Mouse (Mus musculus): ENCODE results near the gene Ppm1d. TPM values are rescaled to one million over a fixed set of nuclear protein-coding genes. Genes with fewer than 3 reads are reported as not detected.

Ppm1d gene
- polyA plus RNA-seq, 1 experiment from 2014 or later: 27.9 TPM

DNA sequence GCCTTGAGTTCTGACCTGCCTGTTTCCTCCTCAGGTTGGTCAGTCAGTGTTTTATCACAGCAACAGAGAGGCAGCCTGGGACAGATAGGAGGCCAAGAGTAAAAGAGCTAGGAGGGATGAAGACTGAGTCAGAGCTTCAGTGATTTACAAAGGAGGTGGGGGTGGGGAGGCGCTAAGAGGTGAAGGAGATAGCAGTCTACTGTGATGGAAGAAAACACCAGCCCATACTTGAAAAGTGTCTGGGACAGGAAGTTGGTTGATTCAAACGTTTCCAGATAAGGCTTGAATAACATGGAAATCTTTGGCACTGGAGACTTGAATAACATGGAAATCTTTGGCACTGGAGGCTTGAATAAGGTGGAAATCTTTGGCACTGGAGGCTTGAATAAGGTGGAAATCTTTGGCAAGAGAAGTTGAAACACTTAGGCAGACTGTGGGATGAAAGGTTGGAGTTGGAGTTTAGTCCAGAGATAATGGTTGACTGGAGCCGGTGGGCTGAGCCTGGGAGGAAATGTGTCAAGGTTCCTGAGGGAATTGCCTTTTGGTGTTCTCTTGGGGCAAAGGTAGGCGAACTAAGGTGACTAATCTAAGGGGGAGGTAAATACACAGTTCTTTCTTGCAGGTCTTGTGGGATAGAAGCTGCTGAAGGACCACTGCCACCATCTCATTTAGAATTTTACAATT lies 4.3 kb upstream of the Ppm1d start:
- ATAC-seq (ENCODE audit: low FRiP score): no peak
- H3K4me3 ChIP-seq: no peak overlapping the region
- H3K36me3 ChIP-seq: no peaks in the 10 kb centered on the region
- H3K9ac ChIP-seq: no peak overlapping the region
- H3K9me3 ChIP-seq (replicated peaks): no peaks in the 10 kb centered on the region
- H3K27me3 ChIP-seq: no peaks in the 10 kb centered on the region; the same call in 1 of the 2 replicates
- no peak overlapping the region for H3K4me2 ChIP-seq (replicated peaks)
- H3K4me1 ChIP-seq: peaks cover 6% of the 10 kb centered on the region; the same call in 1 of the 2 replicates
- no peak overlapping the region for H3K27ac ChIP-seq
- WGBS: 65% methylated on average over 4 of the region's 4 CpGs

- peaks cover 20% of the 10 kb centered on the region for H3K4me1 ChIP-seq
- no peak for ATAC-seq (ENCODE audit: low FRiP score)
- H3K27ac ChIP-seq: no peak overlapping the region
- no peaks in the 10 kb centered on the region for H3K9me3 ChIP-seq (replicated peaks)
- no peaks in the 10 kb centered on the region; the same call in 1 of the 2 replicates for H3K27me3 ChIP-seq
- no peak overlapping the region for H3K9ac ChIP-seq
- no peak overlapping the region for H3K4me3 ChIP-seq
- 79% methylated on average over 2 of the region's 2 CpGs for WGBS
- no peak overlapping the region for H3K4me2 ChIP-seq (replicated peaks)
- no peaks in the 10 kb centered on the region for H3K36me3 ChIP-seq
These were observed 2.2 kb upstream of the Ppm1d start for GRCm38 (mm10) chr11:85308799-85309198.

DNA sequence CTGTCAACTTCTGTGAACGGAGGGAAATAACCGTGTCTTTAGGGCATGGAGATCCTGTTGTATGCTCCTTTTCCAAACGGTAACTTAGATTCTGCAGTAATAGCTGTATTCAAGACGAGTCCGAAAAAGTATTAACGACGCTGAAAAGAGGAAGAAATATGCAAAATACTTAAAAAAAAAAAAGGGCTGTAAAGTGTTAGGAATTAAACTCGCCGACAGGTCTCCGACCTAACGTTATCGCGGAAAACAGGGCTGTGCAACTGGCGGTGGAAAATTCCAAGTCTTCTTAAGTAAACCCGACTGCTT lies 684 bp upstream of the Ppm1d start:
- no peak for ATAC-seq (ENCODE audit: low FRiP score)
- H3K4me2 ChIP-seq (replicated peaks): peak overlapping the region; percentile 94
- 2% methylated on average over 15 of the region's 15 CpGs for WGBS
- H3K27ac ChIP-seq: peak overlapping the region; percentile 76; the same call in 1 of the 2 replicates
- H3K27me3 ChIP-seq: no peaks in the 10 kb centered on the region; the same call in 1 of the 2 replicates
- no peaks in the 10 kb centered on the region for H3K9me3 ChIP-seq (replicated peaks)
- peak overlapping the region; percentile 69 for H3K9ac ChIP-seq
- peaks cover 10% of the 10 kb centered on the region for H3K36me3 ChIP-seq
- peaks cover 21% of the 10 kb centered on the region for H3K4me1 ChIP-seq
- peak overlapping the region; percentile 96 for H3K4me3 ChIP-seq

GRCm38 (mm10) chr11:85311645-85312490 lies 824 bp downstream of the Ppm1d start:
- H3K9ac ChIP-seq: peak overlapping the region; percentile 92
- WGBS: under 1% methylated on average over 54 of the region's 56 CpGs
- no peak; the same call in none of the 2 replicates for ATAC-seq (ENCODE audit: low FRiP score)

GRCm38 (mm10) chr11:85312818-85313217 lies 1.8 kb downstream of the Ppm1d start:
- H3K27me3 ChIP-seq: no peaks in the 10 kb centered on the region; the same call in 1 of the 2 replicates
- no peak for ATAC-seq (ENCODE audit: low FRiP score)

More at GRCm38 (mm10) chr11:85311645-85312490, 824 bp downstream of the Ppm1d start:
- Histone ChIP-seq H3K4me2 (replicated peaks) (peak overlapping the region; percentile 69), H3K9me3 (replicated peaks) (no peaks in the 10 kb centered on the region), H3K36me3 (peaks cover 10% of the 10 kb centered on the region), H3K27ac (peak overlapping the region; percentile 94), H3K4me1 (peaks cover 21% of the 10 kb centered on the region), H3K27me3 (no peaks in the 10 kb centered on the region; the same call in 1 of the 2 replicates), H3K4me3 (peak overlapping the region; percentile 96)

DNA sequence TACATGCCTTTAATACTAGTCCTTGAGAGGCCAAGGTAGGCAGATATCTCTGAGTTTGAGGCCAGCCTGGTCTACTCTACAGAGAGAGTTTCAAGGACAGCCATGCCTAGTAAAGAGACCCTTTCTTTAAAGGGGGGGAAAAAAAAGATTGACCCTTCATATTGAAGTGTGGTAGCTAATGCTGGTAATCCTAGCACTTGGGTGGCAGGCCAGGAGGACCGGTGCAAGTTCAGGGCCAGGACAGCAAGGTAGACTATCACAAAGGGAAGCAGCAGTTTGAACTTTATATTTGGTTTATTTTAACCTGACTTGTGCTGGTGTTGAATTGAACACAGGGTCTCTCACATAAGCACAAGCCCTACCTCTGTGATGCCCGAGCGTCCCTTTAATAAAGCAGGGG lies 2.3 kb downstream of the Ppm1d start:
- ATAC-seq (ENCODE audit: low FRiP score): no peak
- whole genome bisulfite sequencing: 86% methylated on average over 3 of the region's 3 CpGs
- Histone ChIP-seq H3K27ac (no peak overlapping the region), H3K9me3 (replicated peaks) (no peaks in the 10 kb centered on the region), H3K36me3 (peaks cover 10% of the 10 kb centered on the region), H3K4me2 (replicated peaks) (peak overlapping the region; percentile 69), H3K27me3 (no peaks in the 10 kb centered on the region; the same call in 1 of the 2 replicates), H3K9ac (peak overlapping the region; percentile 43; the same call in 1 of the 2 replicates), H3K4me1 (peaks cover 21% of the 10 kb centered on the region), H3K4me3 (peak overlapping the region; percentile 96)

More at GRCm38 (mm10) chr11:85312818-85313217, 1.8 kb downstream of the Ppm1d start:
- peaks cover 21% of the 10 kb centered on the region for H3K4me1 ChIP-seq
- peak overlapping the region; percentile 92; the same call in 1 of the 2 replicates for H3K9ac ChIP-seq
- H3K27ac ChIP-seq: no peak overlapping the region
- H3K4me2 ChIP-seq (replicated peaks): peak overlapping the region; percentile 69
- H3K4me3 ChIP-seq: peak overlapping the region; percentile 96
- no peaks in the 10 kb centered on the region for H3K9me3 ChIP-seq (replicated peaks)
- H3K36me3 ChIP-seq: peaks cover 10% of the 10 kb centered on the region
- 29% methylated on average over 2 of the region's 2 CpGs for WGBS

- H3K4me3 ChIP-seq: no peak overlapping the region
- no peak overlapping the region for H3K27ac ChIP-seq
- peaks cover 11% of the 10 kb centered on the region; the same call in 1 of the 2 replicates for H3K36me3 ChIP-seq
- WGBS: 82% methylated on average over 9 of the region's 9 CpGs
- ATAC-seq (ENCODE audit: low FRiP score): no peak
- H3K27me3 ChIP-seq: no peaks in the 10 kb centered on the region
- H3K4me2 ChIP-seq (replicated peaks): no peak overlapping the region
- no peaks in the 10 kb centered on the region for H3K4me1 ChIP-seq
- no peak overlapping the region for H3K9ac ChIP-seq
- H3K9me3 ChIP-seq (replicated peaks): no peaks in the 10 kb centered on the region
These were observed 12.7 kb downstream of the Ppm1d start for GRCm38 (mm10) chr11:85323567-85324330.

- Histone ChIP-seq H3K36me3 (peaks cover 30% of the 10 kb centered on the region), H3K4me3 (no peak overlapping the region), H3K9ac (no peak overlapping the region), H3K27me3 (no peaks in the 10 kb centered on the region), H3K4me2 (replicated peaks) (no peak overlapping the region), H3K27ac (no peak overlapping the region), H3K9me3 (replicated peaks) (no peaks in the 10 kb centered on the region), H3K4me1 (no peaks in the 10 kb centered on the region)
- ATAC-seq (ENCODE audit: low FRiP score): no peak
- 93% methylated on average over 3 of the region's 3 CpGs for WGBS
These were observed 17.7 kb downstream of the Ppm1d start for GRCm38 (mm10) chr11:85328717-85329116.

DNA sequence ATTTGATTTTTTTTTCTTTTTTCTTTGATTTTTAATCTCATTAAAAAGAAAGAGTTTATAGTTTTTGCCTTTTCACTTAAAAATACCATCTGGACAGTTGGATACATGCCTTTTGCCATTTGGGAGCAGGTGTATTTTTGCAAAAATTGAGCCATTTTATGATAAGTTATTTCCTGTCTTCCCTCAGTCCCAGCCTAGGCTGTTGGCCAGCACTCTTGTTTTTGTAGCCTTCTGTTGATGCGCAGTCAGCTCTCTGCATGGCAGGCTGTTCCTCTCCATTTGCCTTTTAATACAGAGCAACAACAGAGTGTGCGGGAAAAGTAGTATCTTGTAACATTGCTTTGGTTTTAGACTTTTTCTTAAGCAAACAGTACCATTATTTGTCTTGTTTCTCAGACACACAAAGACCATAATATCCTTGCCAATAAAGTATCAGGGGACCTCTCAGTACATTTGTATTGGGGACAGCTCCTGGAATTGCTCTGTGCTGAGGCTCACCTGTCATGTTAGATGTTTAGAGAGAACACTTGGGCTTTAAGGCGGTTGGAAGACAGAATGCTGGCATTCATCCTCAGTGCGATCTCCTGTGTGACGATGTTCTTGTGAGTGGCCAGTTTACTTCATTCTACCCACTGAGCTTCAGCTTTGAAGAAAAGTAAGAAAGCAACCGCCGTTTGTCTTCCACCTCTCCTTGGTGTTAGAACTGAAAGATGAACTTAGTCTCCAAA lies 18.3 kb downstream of the Ppm1d start:
- H3K9ac ChIP-seq: no peak overlapping the region
- H3K9me3 ChIP-seq (replicated peaks): no peaks in the 10 kb centered on the region
- no peaks in the 10 kb centered on the region for H3K27me3 ChIP-seq
- ATAC-seq (ENCODE audit: low FRiP score): no peak
- H3K4me1 ChIP-seq: no peaks in the 10 kb centered on the region
- H3K4me3 ChIP-seq: no peak overlapping the region
- no peak overlapping the region for H3K4me2 ChIP-seq (replicated peaks)
- 94% methylated on average over 7 of the region's 7 CpGs for WGBS
- peaks cover 35% of the 10 kb centered on the region for H3K36me3 ChIP-seq
- no peak overlapping the region for H3K27ac ChIP-seq

DNA sequence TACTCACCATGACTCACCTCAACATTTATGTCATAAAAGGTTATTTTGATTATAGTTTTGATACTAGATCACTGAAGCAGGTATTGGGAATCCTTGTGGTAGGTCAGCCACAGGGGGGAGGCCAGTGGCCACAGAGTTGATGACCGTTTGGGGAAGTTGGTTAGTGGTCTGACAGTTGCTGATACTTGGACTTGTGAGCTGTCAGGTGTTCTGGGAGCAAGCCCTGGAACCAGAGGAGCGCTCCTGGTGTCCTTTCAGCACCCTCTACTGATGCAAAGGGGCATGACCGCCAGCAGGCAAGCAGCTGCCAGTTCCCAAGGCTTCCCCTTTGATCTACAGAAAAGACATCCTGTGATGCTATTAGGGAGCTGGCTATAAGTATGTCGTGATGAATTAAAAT lies 23.7 kb downstream of the Ppm1d start:
- peaks cover 45% of the 10 kb centered on the region for H3K36me3 ChIP-seq
- no peak overlapping the region for H3K27ac ChIP-seq
- no peaks in the 10 kb centered on the region for H3K27me3 ChIP-seq
- ATAC-seq (ENCODE audit: low FRiP score): no peak
- no peak overlapping the region for H3K9ac ChIP-seq
- no peaks in the 10 kb centered on the region for H3K4me1 ChIP-seq
- no peak overlapping the region for H3K4me2 ChIP-seq (replicated peaks)
- WGBS: 55% methylated on average over 4 of the region's 4 CpGs
- H3K9me3 ChIP-seq (replicated peaks): no peaks in the 10 kb centered on the region
- H3K4me3 ChIP-seq: no peak overlapping the region

DNA sequence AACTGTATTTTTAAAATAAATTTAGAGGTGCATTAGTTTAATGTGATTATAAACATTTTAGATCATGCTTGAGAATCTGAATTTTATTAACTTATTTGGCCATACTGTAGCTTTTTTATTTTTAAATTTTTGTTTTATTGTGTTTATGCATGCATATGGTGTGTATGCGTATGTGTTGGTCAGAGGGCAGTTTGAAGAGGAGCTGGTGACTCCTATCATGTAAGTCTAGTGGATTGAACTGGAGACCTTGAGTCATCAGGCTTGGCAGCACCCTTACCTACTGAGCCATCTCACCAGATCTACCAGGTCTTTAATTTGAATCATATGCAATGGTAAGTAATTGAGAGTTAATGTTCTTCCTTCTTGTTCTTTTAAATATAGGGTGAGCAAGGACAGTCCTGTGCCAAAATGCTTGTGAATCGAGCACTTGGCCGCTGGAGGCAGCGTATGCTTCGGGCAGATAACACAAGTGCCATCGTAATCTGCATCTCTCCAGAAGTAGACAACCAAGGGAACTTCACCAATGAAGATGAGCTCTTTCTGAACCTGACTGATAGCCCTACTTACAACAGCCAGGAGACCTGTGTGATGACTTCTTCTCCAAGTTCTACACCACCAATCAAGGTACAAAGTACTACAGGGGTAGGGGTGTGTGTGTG lies 28.3 kb downstream of the Ppm1d start:
- Histone ChIP-seq H3K27me3 (no peaks in the 10 kb centered on the region), H3K4me1 (no peaks in the 10 kb centered on the region), H3K4me2 (replicated peaks) (no peak overlapping the region), H3K27ac (no peak overlapping the region), H3K9ac (no peak overlapping the region), H3K36me3 (peaks cover 47% of the 10 kb centered on the region), H3K4me3 (no peak overlapping the region), H3K9me3 (replicated peaks) (no peaks in the 10 kb centered on the region)
- no peak for ATAC-seq (ENCODE audit: low FRiP score)
- 94% methylated on average over 6 of the region's 6 CpGs for WGBS
